Mouse (Mus musculus) left cerebral cortex, adult 8-10 months (tissue): ENCODE measurements around the gene Pagr1a. TPM values are rescaled to one million over a fixed set of nuclear protein-coding genes. Genes with fewer than 3 reads are reported as not detected.

ENCODE experiments used
- DNase-seq, 2 experiments: peaks; one replicate each; pipeline ENCODE4 v3.0.0; 2022; ENCODE audit warnings: low spot score in 2 of 2
- microRNA-seq, 2 experiments: library from miRNA; unstranded; fragments of <30 nt; microRNA quantifications; one replicate each; pipeline ENCODE4 v1.2.0; 2022
- total RNA-seq, 4 experiments: library from RNA; stranded (reverse); gene quantifications; 2 replicates each; pipeline ENCODE4 v1.2.4; 2022

Gene Pagr1a
- total RNA-seq, 4 experiments from 2014 or later, result 13.2 to 34.8 (median 28.4) TPM

DNA sequence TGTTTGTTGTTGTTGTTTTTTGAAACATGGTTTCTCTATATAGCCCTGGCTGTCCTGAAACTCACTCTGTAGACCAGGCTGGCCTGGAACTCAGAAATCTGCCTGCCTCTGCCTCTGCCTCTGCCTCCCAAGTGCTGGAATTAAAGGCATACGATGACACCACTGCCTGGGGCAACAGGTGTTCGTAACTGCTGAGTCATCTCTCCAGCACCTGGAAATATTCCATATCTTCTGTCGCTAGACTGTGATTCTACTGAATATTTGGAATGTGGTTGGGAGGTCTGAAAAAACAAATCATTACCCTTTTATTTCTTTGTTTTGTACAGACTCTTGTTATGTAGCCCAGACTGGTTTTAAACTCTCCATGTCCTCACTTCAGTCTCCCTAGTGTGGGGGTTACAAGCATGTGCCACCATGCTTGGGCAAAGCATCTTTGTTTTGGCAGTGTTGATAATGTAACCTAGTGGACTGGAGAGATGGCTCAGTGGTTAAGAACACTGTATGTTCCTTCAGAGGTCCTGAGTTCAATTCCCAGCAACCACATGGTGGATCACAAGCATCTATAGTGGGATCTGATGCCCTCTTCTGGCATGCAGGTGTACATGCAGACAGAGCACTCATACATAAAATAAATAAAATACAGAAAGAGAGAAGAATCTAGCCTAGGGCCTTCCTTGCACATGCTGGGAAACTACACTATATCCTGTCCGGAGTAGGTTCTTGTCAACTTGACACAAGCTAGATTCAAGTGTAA lies 12.9 kb downstream of the Pagr1a start:
- DNase-seq, result no peak

DNA sequence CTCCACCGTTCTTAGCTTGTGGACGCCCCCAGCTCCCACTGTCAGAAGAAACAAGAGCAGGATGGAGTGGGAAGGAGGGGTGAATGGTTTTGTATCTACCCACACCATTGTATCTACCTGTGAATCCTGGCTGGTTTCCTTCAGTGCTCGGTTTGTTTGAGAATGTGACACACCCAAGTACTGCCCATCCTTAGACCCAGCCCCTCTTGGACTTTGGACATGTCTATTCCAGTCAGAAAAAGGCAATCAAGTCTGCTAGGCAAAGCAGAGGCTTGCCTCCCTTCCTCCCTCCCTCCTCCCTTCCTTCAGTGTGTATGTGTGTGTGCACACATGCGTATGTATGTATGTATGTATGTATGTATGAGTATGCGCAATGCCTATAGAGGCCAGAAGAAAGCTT lies 13.5 kb downstream of the Pagr1a start:
- no peak for DNase-seq

DNA sequence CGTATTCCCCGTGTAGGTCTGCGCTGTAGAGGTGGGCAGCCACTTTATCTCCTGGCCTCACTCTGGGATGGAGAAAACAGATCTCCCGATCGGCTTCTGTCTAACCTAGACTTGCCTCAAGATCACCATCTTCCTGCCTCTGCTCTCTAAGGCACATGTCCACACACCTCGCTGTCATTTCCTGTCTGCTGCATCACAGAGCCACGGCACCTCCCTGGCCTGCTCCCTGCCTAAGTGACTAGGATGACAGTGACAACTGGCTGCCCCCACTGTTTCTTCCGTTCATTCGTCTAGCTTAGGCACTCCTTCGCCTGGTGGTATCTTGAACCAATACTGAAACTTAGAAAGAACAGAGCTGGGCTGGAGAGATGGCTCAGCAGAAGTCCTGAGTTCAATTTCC lies 17.6 kb downstream of the Pagr1a start:
- no peak for DNase-seq

DNA sequence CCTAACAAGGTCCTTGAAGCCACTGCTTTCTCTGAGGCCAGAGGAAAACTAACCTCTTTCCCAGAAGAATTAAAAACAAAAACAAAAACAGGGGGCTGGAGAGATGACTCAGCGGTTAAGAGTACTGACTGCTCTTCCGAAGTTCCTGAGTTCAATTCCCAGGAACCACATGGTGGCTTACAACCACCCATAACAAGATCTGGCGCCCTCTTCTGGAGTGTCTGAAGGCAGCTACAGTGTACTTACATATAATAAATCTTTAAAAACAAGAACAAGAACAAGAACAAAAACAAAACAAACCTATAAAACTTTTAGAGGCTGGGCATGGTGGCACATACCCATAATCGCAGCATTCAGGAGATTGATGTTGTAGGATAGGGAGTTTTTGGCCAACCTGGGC lies 20.7 kb downstream of the Pagr1a start:
- no peak for DNase-seq

DNA sequence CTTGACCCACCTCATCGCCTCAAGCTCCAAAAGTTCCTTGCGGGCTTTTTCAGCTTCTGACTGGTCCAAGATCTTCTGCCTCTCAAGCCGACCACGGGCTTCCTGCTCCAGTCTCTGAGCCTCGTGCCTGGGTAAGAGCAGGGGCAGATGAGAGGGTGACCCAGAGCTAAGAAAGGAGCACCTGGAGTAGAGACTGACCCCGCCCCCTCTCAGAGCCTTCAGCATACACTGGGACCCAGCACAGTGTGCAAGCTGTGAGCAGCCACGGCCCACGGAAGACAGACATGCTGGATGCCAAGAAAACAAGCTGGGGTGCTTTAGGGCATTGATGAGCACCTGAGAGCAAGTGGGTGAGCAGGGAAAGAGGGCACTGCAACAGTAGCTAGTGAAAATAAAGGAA lies 28.3 kb downstream of the Pagr1a start:
- DNase-seq, result no peak

DNA sequence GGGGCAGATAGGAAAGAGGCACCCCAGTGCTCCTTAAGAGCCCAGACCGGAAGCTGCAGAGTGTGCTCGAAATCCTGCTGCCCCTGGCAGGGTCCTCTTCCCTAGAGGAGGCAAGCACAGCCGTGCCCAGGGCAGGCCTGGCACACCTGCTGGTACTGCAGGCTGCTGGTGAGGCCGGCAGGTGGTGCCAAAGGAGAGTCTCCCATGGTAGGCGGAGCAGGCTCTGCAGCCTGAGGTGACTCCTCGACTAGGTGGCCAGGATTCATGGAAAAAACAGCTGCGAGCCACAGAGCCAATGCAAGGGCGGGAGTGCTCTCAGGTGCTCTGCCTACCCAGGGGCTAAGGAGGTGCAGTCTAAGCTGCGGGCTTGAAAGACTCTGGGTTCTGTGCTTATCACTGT lies 30.8 kb downstream of the Pagr1a start:
- peak in 1 of 2 experiments; percentile 48 for DNase-seq

DNA sequence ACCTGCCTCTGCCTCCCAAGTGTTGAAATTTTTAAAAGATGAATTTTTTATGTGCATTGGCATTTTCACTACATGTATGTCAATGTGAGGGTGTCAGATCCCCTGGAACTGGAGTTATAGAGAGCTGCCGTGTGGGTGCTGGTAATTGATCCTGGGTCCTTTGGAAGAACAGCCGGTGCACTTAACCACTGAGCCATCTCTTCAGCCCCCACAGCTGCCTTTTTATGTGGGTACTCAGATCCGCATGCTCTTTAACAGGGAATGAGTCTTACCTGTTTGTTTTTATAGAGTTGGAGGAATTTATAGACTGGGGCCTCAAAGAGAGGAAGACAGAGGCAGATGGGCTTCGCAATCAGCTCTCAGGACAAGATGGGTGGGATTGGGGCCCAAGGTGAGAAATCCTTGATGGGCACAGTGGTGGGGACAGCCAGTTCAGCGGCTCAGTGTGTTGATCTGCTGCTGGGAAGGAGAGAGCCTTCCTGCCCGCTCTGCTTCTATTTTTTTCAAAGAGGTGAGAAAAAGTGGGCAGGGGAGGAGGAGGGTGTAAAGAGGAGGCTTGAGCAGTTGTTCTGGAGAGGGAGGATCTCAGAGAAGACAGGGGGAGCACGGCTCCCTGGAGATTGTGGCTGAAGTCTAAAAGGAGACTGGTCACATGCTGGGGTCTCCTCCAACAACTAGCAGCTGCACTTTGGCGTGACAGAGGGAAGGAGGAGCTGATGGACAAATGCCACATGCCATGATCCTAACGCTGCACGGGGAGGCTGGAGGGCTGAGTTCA lies 32.3 kb downstream of the Pagr1a start:
- peak in 1 of 2 experiments; percentile 62 for DNase-seq

DNA sequence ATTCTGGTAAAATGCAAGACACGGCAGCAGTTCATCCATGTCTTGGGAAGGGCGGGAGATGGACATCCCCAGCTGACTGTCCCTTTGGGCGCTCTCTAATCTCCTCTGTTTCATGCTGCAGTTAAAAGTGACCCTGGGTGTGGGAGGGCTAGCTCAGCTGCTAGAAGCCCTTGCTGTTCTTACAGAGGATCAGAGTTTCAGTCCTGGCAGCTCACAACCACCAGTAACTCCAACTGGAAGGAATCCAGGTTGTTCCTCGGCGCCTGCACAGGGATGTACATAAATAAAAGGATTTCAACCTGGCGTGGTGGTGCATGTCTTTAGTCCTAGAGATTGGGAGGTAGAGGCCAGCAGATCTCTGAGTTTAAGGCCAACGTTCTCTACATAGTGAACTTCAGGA lies 34.0 kb downstream of the Pagr1a start:
- DNase-seq, result no peak

DNA sequence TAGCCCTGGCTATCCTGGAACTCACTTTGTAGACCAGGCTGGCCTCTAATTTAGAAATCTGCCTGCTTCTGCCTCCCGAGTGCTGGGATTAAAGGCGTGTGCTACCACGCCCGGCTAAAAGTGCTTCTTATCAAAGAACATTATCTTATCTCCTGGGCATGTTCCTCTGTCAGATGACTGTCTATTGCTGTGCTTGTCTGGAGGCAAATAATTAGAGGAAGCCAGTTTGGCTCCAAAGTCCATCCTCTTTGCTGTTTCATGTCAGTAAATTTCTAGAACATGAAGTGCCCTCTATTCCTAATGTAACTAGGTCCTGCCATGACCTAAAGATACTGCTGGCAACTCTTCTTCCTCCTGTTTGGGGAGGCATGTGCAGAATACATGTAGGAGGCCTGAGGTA lies 35.1 kb downstream of the Pagr1a start:
- DNase-seq, result no peak

DNA sequence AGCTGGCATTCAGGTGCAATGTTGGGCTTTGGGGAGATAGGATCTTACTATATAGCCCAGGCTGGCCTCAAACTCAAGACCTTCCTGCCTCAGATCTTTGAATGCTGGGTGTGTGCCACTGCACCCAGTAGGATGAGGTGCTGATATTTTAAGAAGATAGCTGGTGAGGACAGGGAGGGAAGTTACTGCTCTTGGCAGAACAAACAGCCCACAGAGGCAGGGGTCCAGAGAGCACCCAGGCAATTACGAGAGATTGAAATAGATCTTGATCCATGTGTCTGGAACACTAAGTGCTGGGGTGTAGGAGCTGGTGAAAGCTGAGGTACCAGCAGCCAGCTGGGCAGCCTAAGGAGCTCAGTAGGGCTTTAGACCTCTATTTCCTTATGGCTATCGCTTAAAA lies 35.6 kb downstream of the Pagr1a start:
- DNase-seq, result no peak

DNA sequence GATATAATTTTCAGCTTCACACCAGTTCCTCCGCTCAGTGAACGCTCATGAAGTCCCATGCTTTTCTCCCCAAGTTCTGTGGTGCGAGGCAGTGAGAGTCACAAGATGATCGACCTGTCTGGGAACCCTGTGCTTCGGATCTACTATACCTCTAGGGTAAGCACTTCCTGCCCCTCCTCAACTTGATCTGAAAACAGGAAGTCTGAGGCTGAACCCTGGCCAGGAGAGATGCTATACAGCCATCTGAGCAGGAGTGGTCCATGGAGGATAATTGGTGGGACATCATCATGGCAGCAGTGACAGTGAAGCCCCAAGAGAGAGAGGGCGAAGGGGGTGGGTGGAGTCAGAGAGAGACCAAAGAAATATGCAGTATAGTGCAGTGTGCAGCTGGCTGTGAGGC lies 38.3 kb downstream of the Pagr1a start:
- no peak for DNase-seq

DNA sequence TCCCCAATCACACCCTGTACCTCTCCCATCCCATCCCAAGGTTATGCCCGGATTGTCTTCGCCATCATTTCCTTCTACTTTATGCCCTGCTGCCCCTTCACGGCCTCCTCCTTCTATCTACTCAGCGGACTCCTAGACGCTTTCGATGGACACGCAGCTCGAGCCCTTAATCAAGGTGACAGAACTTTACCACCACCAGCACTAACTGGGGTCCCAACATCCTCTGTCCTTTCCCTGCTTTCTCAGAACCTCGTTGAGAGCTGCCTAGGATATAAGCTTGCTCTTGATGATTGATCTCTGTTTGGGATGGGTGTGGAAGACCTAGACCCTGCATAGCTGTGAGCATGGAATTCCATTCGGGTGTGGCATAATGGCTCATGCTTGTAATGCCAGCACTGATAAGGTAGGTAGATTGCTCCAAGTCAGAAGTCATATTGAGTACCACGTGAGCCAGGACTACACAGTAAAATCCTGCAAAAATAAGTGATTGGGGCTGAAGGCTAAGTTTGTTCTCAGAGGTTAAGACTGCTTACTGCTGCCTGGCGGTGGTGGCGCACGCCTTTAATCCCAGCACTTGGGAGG lies 40.2 kb downstream of the Pagr1a start:
- DNase-seq, result no peak

DNA sequence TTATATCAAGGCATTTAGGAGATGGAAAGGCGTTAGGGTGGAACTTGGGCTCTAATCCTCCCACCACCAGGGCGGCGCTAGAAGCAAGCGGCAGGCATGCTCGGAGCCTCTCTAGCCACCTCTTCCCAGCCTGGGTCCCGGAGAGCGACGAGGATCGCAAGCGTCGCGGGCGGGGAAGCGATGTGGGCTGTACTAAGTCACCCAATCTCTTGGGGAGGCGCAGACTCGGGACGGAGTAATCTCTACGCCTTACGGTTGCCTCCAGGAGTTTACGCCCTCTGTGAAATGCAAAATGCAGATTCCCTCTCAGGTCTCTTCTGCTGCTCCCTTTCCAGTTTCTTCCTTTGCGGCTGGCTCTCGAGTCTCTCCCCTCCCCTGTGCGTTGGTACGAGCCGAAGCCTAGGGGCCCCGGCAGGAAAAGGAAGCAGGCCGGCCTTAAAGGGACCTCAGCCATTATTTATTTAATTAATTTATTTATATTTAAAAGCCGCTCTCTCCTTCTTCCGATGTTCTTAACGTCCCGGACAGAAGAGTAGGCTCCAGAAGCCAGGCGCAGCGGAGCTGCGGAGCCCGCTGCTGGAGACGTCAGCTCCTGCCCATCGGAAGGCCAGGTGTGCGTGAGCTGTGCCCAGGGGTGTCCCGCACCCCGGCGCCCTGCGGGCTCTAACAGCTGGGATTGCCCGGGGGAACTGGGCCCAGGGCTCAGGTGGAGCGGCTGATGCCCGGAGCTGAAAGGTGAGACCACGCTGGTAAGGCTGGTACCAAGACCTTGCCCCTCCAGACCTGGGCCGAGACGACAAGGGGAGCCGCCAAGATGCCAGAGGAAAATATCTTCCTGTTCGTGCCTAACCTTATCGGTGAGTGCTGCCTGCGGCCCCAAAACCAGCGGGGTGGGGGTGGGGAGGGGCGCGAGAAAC lies 40.9 kb downstream of the Pagr1a start, which contains the start of gene Cdiptos:
Gene Cdiptos (minus strand): TSS at position 149 of the 917 bp plus-strand sequence.
- DNase-seq, result peak; percentile 89 to 91

DNA sequence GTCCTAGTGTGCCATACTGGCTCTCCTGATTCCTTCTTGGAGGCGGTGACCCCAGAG lies 41.4 kb downstream of the Pagr1a start, which contains the start of gene Cdipt:
Gene Cdipt (plus strand): TSS at position 22 of the 57 bp plus-strand sequence.
- no peak for DNase-seq

DNA sequence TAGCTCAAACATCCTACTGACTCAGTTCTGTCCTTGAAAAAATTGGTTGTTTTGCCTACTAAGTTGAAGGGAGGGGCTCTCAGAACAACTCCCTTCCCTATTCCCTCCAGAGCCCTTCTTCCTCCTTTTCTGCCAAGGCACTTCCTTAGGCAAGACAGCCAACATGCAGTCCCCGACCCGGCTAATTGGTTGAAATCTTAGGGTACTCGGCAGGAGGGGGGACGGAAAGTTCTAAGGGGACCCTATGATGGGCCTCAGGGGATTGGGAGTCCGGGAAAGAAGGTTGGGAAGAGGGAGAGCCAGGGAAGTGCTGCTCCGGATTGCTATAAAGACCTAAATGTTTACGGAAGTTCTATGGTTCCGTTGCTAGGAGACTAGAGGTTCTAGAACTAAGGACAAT lies 41.7 kb downstream of the Pagr1a start:
- DNase-seq, result no peak

DNA sequence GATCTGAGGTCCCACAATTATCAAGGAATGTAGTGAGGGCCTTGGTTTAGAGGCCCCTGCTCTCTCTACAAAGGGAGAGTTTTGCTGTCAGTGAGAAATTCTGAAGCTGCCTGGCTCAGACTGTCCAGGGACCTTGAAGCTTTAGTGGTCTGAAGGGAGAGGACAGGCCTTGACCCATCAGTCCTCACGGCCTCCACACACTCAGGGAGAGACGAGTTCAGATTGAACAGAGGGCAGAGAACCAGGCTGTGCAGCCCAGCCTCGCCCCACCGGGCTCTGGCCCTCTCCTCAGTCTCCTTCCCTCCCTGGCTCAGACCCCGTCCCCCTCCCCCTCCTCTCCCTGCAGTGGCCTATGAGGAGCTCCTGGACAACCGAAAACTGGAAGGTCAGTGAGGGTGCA lies 49.8 kb downstream of the Pagr1a start:
- no peak for DNase-seq

DNA sequence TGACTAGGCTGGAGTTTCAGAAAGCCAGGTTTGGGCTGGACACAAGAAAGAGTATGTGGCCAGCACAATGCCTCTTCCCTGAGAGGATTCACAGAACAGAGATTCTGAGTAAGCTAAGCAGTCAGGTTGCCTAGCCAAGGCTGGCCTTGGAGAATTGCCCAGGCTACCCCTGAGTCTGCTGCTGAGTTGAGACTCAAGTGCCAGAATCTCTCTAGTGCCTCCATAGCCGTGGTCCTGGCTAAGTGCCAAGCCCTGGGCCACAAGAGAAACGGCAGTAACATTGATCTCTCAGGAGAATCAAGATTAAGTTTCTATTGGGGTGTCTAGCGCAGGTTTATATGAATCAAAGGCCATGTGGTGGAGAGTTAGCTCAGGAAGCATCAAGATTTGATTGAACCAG lies 51.6 kb downstream of the Pagr1a start:
- DNase-seq, result no peak

Small RNA genes lying within 50 kb of the gene (microRNA-seq; reads per million reads assigned to microRNA genes)
- 0 reads per million in 2 experiments for gene Gm44343

Other genes with a start within 250 kb of the Pagr1a start
- gene Ypel3, start 240.4 kb downstream of the Pagr1a start, total RNA-seq, result 100 to 1,000 TPM; 256 to 289 (median 278) TPM
- under 1 TPM; 0.63 to 1.00 (median 0.84) TPM for gene Tbx6, start 235.9 kb downstream of the Pagr1a start, total RNA-seq
- gene Ppp4c, start 224.9 kb downstream of the Pagr1a start, total RNA-seq, result 10 to 100 TPM; 48.2 to 56.0 (median 51.2) TPM
- 10 to 100 TPM; 58.1 to 63.4 (median 59.6) TPM for gene Fam57b, start 219.7 kb downstream of the Pagr1a start, total RNA-seq
- gene 4930451I11Rik, start 185.7 kb downstream of the Pagr1a start, total RNA-seq, result 1 to 10 TPM in 1 of 4 experiments, not detected in 3; 2.3 TPM
- gene Doc2a, start 169.9 kb downstream of the Pagr1a start, total RNA-seq, result 10 to 100 TPM; 45.6 to 57.5 (median 53.5) TPM
- 10 to 100 TPM; 32.6 to 47.7 (median 40.7) TPM for gene Hirip3, start 155.4 kb downstream of the Pagr1a start, total RNA-seq
- gene Ino80e, start 155.0 kb downstream of the Pagr1a start, total RNA-seq, result 10 to 100 TPM; 48.0 to 61.8 (median 51.8) TPM
- gene Taok2, start 132.6 kb downstream of the Pagr1a start, total RNA-seq, result 100 to 1,000 TPM; 146 to 153 (median 152) TPM
- gene Tmem219, start 94.4 kb downstream of the Pagr1a start, total RNA-seq, result 10 to 100 TPM; 20.8 to 25.4 (median 22.8) TPM
- gene Kctd13, start 88.5 kb downstream of the Pagr1a start, total RNA-seq, result 100 to 1,000 TPM; 153 to 158 (median 156) TPM
- gene Asphd1, start 67.8 kb downstream of the Pagr1a start, total RNA-seq, result 10 to 100 TPM; 44.4 to 53.4 (median 50.5) TPM
- 100 to 1,000 TPM; 419 to 434 (median 424) TPM for gene Sez6l2, start 66.8 kb downstream of the Pagr1a start, total RNA-seq
- 100 to 1,000 TPM; 175 to 183 (median 179) TPM for gene Cdipt, start 41.4 kb downstream of the Pagr1a start, total RNA-seq
- gene Cdiptos, start 41.3 kb downstream of the Pagr1a start, total RNA-seq, result under 1 TPM in 1 of 4 experiments, not detected in 3; 0.61 TPM
- 10 to 100 TPM; 10.9 to 12.6 (median 12.0) TPM for gene Mvp, start 2.7 kb downstream of the Pagr1a start, total RNA-seq
- 1 to 10 TPM in 1 of 4 experiments, not detected in 3; 2.5 TPM for gene Pagr1b, start 868 bp downstream of the Pagr1a start, total RNA-seq
- 10 to 100 TPM; 35.5 to 49.5 (median 45.3) TPM for gene Gm42742, start 3.7 kb upstream of the Pagr1a start, total RNA-seq
- 100 to 1,000 TPM; 191 to 225 (median 213) TPM for gene Prrt2, start 3.9 kb upstream of the Pagr1a start, total RNA-seq
- 100 to 1,000 TPM; 167 to 197 (median 191) TPM for gene Maz, start 9.7 kb upstream of the Pagr1a start, total RNA-seq
- gene Kif22, start 25.1 kb upstream of the Pagr1a start, total RNA-seq, result 1 to 10 TPM; 2.3 to 7.1 (median 5.3) TPM
- not detected for gene Zg16, start 70.0 kb upstream of the Pagr1a start, total RNA-seq
- 1 to 10 TPM in 3 of 4 experiments, under 1 TPM in 1; 0.97 to 2.6 (median 1.7) TPM for gene AI467606, start 74.0 kb upstream of the Pagr1a start, total RNA-seq
- gene Qprt, start 104.9 kb upstream of the Pagr1a start, total RNA-seq, result under 1 TPM in 3 of 4 experiments, not detected in 1; 0.19 to 0.50 (median 0.28) TPM
- gene Spn, start 120.5 kb upstream of the Pagr1a start, total RNA-seq, result under 1 TPM in 3 of 4 experiments, not detected in 1; 0.09 to 0.30 (median 0.13) TPM
- gene Cd2bp2, start 178.7 kb upstream of the Pagr1a start, total RNA-seq, result 100 to 1,000 TPM in 2 of 4 experiments, 10 to 100 TPM in 2; 89.7 to 111 (median 98.2) TPM
- gene Tbc1d10b, start 191.1 kb upstream of the Pagr1a start, total RNA-seq, result 100 to 1,000 TPM in 2 of 4 experiments, 10 to 100 TPM in 2; 89.4 to 105 (median 96.9) TPM
- gene Mylpf, start 191.5 kb upstream of the Pagr1a start, total RNA-seq, result 10 to 100 TPM in 2 of 4 experiments, 1 to 10 TPM in 2; 1.9 to 21.6 (median 9.2) TPM
- gene Zfp553, start 215.7 kb upstream of the Pagr1a start, total RNA-seq, result 10 to 100 TPM; 18.2 to 21.2 (median 21.0) TPM
- gene Sept1, start 215.8 kb upstream of the Pagr1a start, total RNA-seq, result 1 to 10 TPM; 3.1 to 7.1 (median 5.4) TPM
- gene Zfp771, start 226.9 kb upstream of the Pagr1a start, total RNA-seq, result 10 to 100 TPM; 49.5 to 55.5 (median 53.6) TPM
- gene Dctpp1, start 243.4 kb upstream of the Pagr1a start, total RNA-seq, result 10 to 100 TPM; 24.3 to 28.3 (median 26.0) TPM